Mouse (Mus musculus) limb, embryonic 11.5 days (tissue): ENCODE measurements around the gene Rom1. TPM values are rescaled to one million over a fixed set of nuclear protein-coding genes. Genes with fewer than 3 reads are reported as not detected.
"Not testable (repeated sequence)": the region's sequence is repeated elsewhere in the genome, so short reads cannot be mapped to it uniquely, and the experiment has no call there.

ENCODE experiments used
- ATAC-seq: fragments of 200-750 bp; cut with Nextera tagmentation; 2 replicates; pipeline ENCODE4 v1.8.0; 2017; ENCODE audit warnings: low read depth; ENCODE audit not compliant: insufficient number of reproducible peaks, low FRiP score, low TSS enrichment
- DNase-seq: peaks from one replicate; pipeline ENCODE4 v3.0.0-alpha.2; 2015; ENCODE audit warnings: low spot score
- H3K27ac ChIP-seq: fragments of 300-500 bp; sonication (generic); replicated peaks from 2 replicates; pipeline ENCODE4 v1.5.1; 2014; ENCODE audit warnings: low read depth, mild to moderate bottlenecking, low read length
- H3K27me3 ChIP-seq: fragments of 300-500 bp; sonication (generic); 2 replicates; pipeline ENCODE4 v1.6.1; 2014; ENCODE audit warnings: mild to moderate bottlenecking, low read length, mixed read lengths; ENCODE audit not compliant: control insufficient read depth, insufficient read depth
- H3K36me3 ChIP-seq: fragments of 300-500 bp; sonication (generic); 2 replicates; pipeline ENCODE4 v1.6.1; 2014; ENCODE audit warnings: mild to moderate bottlenecking, low read length, moderate library complexity, mixed read lengths; ENCODE audit not compliant: control insufficient read depth, insufficient read depth
- H3K4me1 ChIP-seq: fragments of 300-500 bp; sonication (generic); 2 replicates; pipeline ENCODE4 v1.6.1; 2014; ENCODE audit warnings: low read length, mixed read lengths; ENCODE audit not compliant: control insufficient read depth, insufficient read depth
- H3K4me2 ChIP-seq: fragments of 300-500 bp; sonication (generic); 2 replicates; pipeline ENCODE4 v1.6.1; 2014; ENCODE audit warnings: low read depth, mild to moderate bottlenecking, moderate library complexity; ENCODE audit not compliant: severe bottlenecking
- H3K4me3 ChIP-seq: fragments of 300-500 bp; sonication (generic); 2 replicates; pipeline ENCODE4 v1.5.1; 2014; ENCODE audit warnings: low read depth, low read length
- H3K9ac ChIP-seq: fragments of 300-500 bp; sonication (generic); 2 replicates; pipeline ENCODE4 v1.6.1; 2014; ENCODE audit warnings: mild to moderate bottlenecking, low read length
- H3K9me3 ChIP-seq: fragments of 300-500 bp; sonication (generic); 2 replicates; pipeline ENCODE4 v1.6.1; 2016; ENCODE audit warnings: low read length; ENCODE audit not compliant: control insufficient read depth
- WGBS: fragments of 180-500 bp; shearing (Covaris S2); extraction: QIAGEN DNeasy Blood & Tissue Kit; methylation state at CpG from one replicate; pipeline ENCODE4 v1.1.7; 2014; 5-methylcytosine and 5-hydroxymethylcytosine counted together
- polyA plus RNA-seq: library from polyadenylated mRNA; unstranded; fragments of >200 nt; fragmentation: Nextera tagmentation; extraction: Ambion mirVana; gene quantifications from 2 replicates; pipeline ENCODE4 v1.2.1, GENCODE M21; 2014

The Rom1 gene
- 1.1 and 1.4 TPM in 2 replicates for polyA plus RNA-seq

- H3K36me3 ChIP-seq: peaks cover 13% of the 10 kb centered on the region; the same call in 1 of the 2 replicates
- H3K4me3 ChIP-seq: peak within 1 kb of the TSS; percentile 74
- DNase-seq: peak; percentile 83
- no peaks in the 10 kb centered on the region for H3K9me3 ChIP-seq
- under 1% methylated on average over 56 of the region's 74 CpGs for WGBS
- peaks cover 9% of the 10 kb centered on the region; the same call in 1 of the 2 replicates for H3K4me1 ChIP-seq
- H3K27ac ChIP-seq: peak within 1 kb of the TSS; percentile 43
- peak; percentile 83 for ATAC-seq
- H3K4me2 ChIP-seq: peak within 1 kb of the TSS; percentile 54
- peak within 1 kb of the TSS; percentile 90 for H3K9ac ChIP-seq
- H3K27me3 ChIP-seq: no peaks in the 10 kb centered on the region
These were observed at the start of gene Rom1, which contains the start of gene Eml3 for GRCm38 (mm10) chr19:8929224-8930088. Rom1 (minus strand) TSS chr19:8929356. Eml3 (plus strand) TSS chr19:8929552.

- H3K4me3 ChIP-seq: no peak overlapping the region
- ATAC-seq (peak; percentile 75), DNase-seq (peak; percentile 75)
- no peaks in the 10 kb centered on the region for H3K9me3 ChIP-seq
- no peak overlapping the region for H3K9ac ChIP-seq
- H3K27me3 ChIP-seq: no peaks in the 10 kb centered on the region
- no peaks in the 10 kb centered on the region for H3K4me1 ChIP-seq
- peaks cover 29% of the 10 kb centered on the region for H3K36me3 ChIP-seq
- no peak overlapping the region for H3K4me2 ChIP-seq
- H3K27ac ChIP-seq: no peak overlapping the region
- WGBS: 35% methylated on average over 3 of the region's 3 CpGs
These were observed 47.4 kb upstream of the Rom1 start for GRCm38 (mm10) chr19:8976535-8976934.

DNA sequence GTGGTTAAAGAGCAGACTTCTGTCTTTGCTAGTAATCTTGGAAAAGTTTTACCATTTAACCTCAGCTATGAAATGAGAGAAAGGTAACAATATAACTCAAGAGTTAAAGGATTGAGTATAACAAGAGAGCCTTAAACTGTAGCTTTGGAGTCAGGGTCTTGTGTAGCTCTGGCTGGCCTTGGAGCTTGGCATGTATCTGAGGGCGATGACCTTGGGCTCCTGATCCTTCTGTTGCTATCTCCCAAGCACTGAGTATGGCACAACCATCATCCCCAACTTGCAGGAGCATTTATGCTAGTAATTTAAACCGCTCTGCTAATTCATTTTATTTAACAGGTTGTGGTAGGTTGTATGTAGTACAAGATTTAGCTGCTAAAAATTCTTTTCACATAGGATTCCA is 46.3 kb upstream of the Rom1 start:
- no peak overlapping the region for H3K9ac ChIP-seq
- H3K36me3 ChIP-seq: peaks cover 36% of the 10 kb centered on the region
- H3K4me3 ChIP-seq: no peak overlapping the region
- H3K9me3 ChIP-seq: no peaks in the 10 kb centered on the region
- H3K27ac ChIP-seq: no peak overlapping the region
- no peaks in the 10 kb centered on the region for H3K4me1 ChIP-seq
- 100% methylated on average over 2 of the region's 2 CpGs for WGBS
- H3K27me3 ChIP-seq: no peaks in the 10 kb centered on the region
- ATAC-seq: no peak
- no peak for DNase-seq
- H3K4me2 ChIP-seq: no peak overlapping the region

- Histone ChIP-seq H3K4me3 (no peak overlapping the region), H3K9ac (no peak overlapping the region), H3K27ac (no peak overlapping the region), H3K27me3 (no peaks in the 10 kb centered on the region), H3K4me2 (no peak overlapping the region), H3K36me3 (peaks cover 41% of the 10 kb centered on the region), H3K4me1 (no peaks in the 10 kb centered on the region), H3K9me3 (no peaks in the 10 kb centered on the region)
- 94% methylated on average over 1 of the region's 1 CpGs for WGBS
- DNase-seq: no peak
- no peak for ATAC-seq
These were observed 45.5 kb upstream of the Rom1 start for GRCm38 (mm10) chr19:8974638-8975037.

- WGBS: 88% methylated on average over 8 of the region's 8 CpGs
- not testable (repeated sequence) for H3K4me1 ChIP-seq
These were observed 43.3 kb upstream of the Rom1 start for GRCm38 (mm10) chr19:8972491-8972890.

DNA sequence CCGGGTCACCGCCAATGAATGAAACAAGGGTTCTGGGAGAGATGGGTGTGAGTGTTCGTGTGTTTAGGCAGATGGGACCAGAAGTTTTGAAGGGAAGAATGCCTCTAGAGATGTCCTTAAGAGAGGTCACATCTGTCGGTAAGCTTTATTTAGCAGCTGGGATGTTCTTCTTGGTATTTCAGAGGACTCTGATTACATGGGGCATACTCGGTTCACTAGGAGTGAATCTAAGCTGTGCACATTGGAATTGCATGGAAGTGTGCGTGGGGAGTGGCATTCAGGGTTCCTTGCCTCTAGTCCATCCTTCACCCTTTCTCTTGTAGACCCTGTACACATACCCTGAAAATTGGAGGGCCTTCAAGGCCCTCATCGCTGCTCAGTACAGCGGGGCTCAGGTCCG is 38.7 kb upstream of the Rom1 start:
- WGBS: 4% methylated on average over 8 of the region's 9 CpGs
- H3K4me3 ChIP-seq: peak overlapping the region; percentile 55
- peaks cover 38% of the 10 kb centered on the region for H3K36me3 ChIP-seq
- H3K9ac ChIP-seq: peak overlapping the region; percentile 87
- peak overlapping the region; percentile 22; the same call in 1 of the 2 replicates for H3K27ac ChIP-seq
- DNase-seq (no peak), ATAC-seq (no peak)
- no peaks in the 10 kb centered on the region for H3K9me3 ChIP-seq
- H3K4me2 ChIP-seq: peak overlapping the region; percentile 86
- H3K4me1 ChIP-seq: peaks cover 6% of the 10 kb centered on the region; the same call in 1 of the 2 replicates
- no peaks in the 10 kb centered on the region for H3K27me3 ChIP-seq

More at GRCm38 (mm10) chr19:8972491-8972890, 43.3 kb upstream of the Rom1 start:
- not testable (repeated sequence) for DNase-seq, H3K27me3 ChIP-seq, H3K4me3 ChIP-seq, H3K4me2 ChIP-seq, H3K27ac ChIP-seq, H3K9ac ChIP-seq, ATAC-seq, H3K9me3 ChIP-seq
- H3K36me3 ChIP-seq: peaks cover 34% of the 10 kb centered on the region

DNA sequence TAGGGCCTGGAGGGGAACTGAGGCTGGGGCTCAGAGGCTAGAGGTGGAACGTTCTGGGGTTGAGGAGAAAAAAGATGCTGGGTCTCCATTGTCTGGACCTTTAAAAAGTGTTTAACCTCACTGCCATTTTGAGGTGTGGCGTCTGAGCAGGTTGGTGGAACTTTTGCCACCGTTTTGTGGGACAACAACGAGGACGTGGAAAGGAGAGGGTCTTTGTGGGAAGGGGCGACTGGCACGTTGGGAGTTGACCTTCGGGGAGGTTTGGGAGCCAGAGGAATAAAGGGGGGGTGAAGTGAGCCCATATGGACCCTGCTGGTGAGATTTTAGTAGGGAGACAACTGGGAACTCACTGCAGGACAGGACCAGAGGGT is 38.2 kb upstream of the Rom1 start:
- Histone ChIP-seq H3K4me3 (peak overlapping the region; percentile 55), H3K9me3 (no peaks in the 10 kb centered on the region), H3K27ac (peak overlapping the region; percentile 73), H3K4me1 (peaks cover 6% of the 10 kb centered on the region; the same call in 1 of the 2 replicates), H3K9ac (peak overlapping the region; percentile 87), H3K4me2 (peak overlapping the region; percentile 86), H3K27me3 (no peaks in the 10 kb centered on the region), H3K36me3 (peaks cover 41% of the 10 kb centered on the region)
- DNase-seq: no peak
- WGBS: 0% methylated on average over 8 of the region's 8 CpGs
- no peak for ATAC-seq

- Histone ChIP-seq H3K27ac (peak within 1 kb of the TSS; percentile 73), H3K36me3 (peaks cover 42% of the 10 kb centered on the region), H3K9ac (peak within 1 kb of the TSS; percentile 87), H3K9me3 (no peaks in the 10 kb centered on the region), H3K27me3 (no peaks in the 10 kb centered on the region), H3K4me1 (peaks cover 6% of the 10 kb centered on the region; the same call in 1 of the 2 replicates), H3K4me2 (peak within 1 kb of the TSS; percentile 86), H3K4me3 (peak within 1 kb of the TSS; percentile 55)
- DNase-seq (peak; percentile 99), ATAC-seq (peak; percentile 99)
- under 1% methylated on average over 52 of the region's 52 CpGs for WGBS
These were observed 37.6 kb upstream of the Rom1 start, which contains the start of gene Eef1g for GRCm38 (mm10) chr19:8966590-8967372. Eef1g (plus strand) TSS chr19:8967041.
